Mouse (Mus musculus) heart, adult 2 months (tissue): ENCODE results near the gene Gm45808. TPM values are rescaled to one million over a fixed set of nuclear protein-coding genes. Genes with fewer than 3 reads are reported as not detected.
A peak's percentile ranks its signal among the peaks of the same experiment; 100 is the strongest.

Source experiments
- DNase-seq, 2 experiments: peaks; one replicate each; pipeline ENCODE4 v3.0.0; 2021
- H3K27ac ChIP-seq: fragments of 200-600 bp; 2 replicates; pipeline ENCODE4 v1.8.1; 2022
- H3K27me3 ChIP-seq: fragments of 200-500 bp; 2 replicates; pipeline ENCODE4 v1.6.1; 2012; ENCODE audit warnings: mild to moderate bottlenecking, low read length, inconsistent platforms, mixed read lengths; ENCODE audit not compliant: control insufficient read depth, insufficient read depth
- H3K36me3 ChIP-seq: fragments of 200-500 bp; 2 replicates; pipeline ENCODE4 v1.6.1; 2012; ENCODE audit warnings: low read length, inconsistent platforms; ENCODE audit not compliant: control insufficient read depth, insufficient read depth
- H3K4me1 ChIP-seq: fragments of 200-500 bp; 2 replicates; pipeline ENCODE4 v1.6.1; 2011; ENCODE audit warnings: low read length; ENCODE audit not compliant: control insufficient read depth, insufficient read depth
- H3K4me3 ChIP-seq: fragments of 200-600 bp; 2 replicates; pipeline ENCODE4 v1.8.1; 2022
- H3K79me2 ChIP-seq: fragments of 200-500 bp; replicated peaks from 2 replicates; pipeline ENCODE4 v1.6.1; 2012; ENCODE audit warnings: mild to moderate bottlenecking, inconsistent platforms, low read length, moderate library complexity, mixed read lengths; ENCODE audit not compliant: control insufficient read depth, insufficient read depth
- H3K9ac ChIP-seq: fragments of 200-500 bp; 2 replicates; pipeline ENCODE4 v1.6.1; 2012; ENCODE audit warnings: low read depth, mild to moderate bottlenecking, control low read depth, inconsistent platforms, low read length, mixed read lengths
- CTCF ChIP-seq: fragments of 200-600 bp; IDR thresholded peaks from 2 replicates; pipeline ENCODE4 v1.8.1; 2022; ENCODE audit warnings: antibody characterized with exemption, mild to moderate bottlenecking, moderate library complexity
- EP300 ChIP-seq: fragments of 200-500 bp; IDR thresholded peaks from 2 replicates; pipeline ENCODE4 v1.6.1; 2011; ENCODE audit warnings: low read depth, low read length, control low read depth; ENCODE audit not compliant: insufficient read depth
- POLR2A ChIP-seq: fragments of 200-500 bp; IDR thresholded peaks from 2 replicates; pipeline ENCODE4 v1.6.1; 2011; ENCODE audit warnings: mild to moderate bottlenecking, low read depth, low read length, control low read depth; ENCODE audit not compliant: insufficient read depth
- WGBS: fragments of 180-500 bp; shearing (Covaris S2); methylation state at CpG from one replicate; pipeline ENCODE4 v1.1.7; 2018; 5-methylcytosine and 5-hydroxymethylcytosine counted together
- intact Hi-C: fragments of 180-260 bp; cut with DNase I; formaldehyde crosslinking; loops from one replicate; pipeline ENCODE4 v1.15.1; 2025
- polyA plus RNA-seq: library from polyadenylated mRNA; depleted of rRNA; stranded (reverse); fragments of >200 nt; gene quantifications from 2 replicates; pipeline ENCODE4 v1.2.3, GENCODE M21; 2012
- total RNA-seq, 2 experiments: library from RNA; stranded (reverse); gene quantifications; 2 replicates each; pipeline ENCODE4 v1.2.3; 2021

The Gm45808 gene
- total and polyA plus RNA-seq, 3 experiments = 1.6 to 8.1 (median 4.8) TPM

DNA sequence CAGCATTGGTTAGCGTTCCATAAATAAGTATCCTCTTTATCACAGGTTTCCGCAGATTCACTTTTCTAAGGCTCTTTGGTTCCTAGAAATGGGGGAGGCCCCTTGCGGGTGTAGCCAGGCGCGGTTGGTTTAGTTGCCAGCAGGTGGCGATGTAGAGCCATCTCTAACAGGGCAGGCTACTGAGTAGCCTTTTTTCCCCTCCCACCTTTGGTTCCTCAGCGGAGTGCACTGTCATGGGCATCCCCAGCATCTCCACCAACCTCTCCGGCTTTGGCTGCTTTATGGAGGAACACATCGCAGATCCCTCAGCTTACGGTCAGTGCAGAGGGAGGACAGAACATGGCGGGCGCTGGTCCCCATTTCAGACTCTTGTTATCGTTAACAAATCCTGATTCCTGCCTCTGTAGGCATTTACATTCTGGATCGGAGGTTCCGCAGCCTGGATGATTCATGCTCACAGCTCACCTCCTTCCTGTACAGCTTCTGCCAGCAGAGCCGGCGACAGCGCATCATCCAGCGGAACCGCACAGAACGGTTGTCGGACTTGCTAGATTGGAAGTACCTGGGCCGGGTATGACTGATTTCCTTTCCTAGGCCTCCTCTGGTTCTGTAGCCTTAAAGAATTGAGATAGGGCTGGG is 35.1 kb downstream of the Gm45808 start:
- Histone ChIP-seq H3K79me2 (no peaks in the 10 kb centered on the region), H3K27me3 (no peaks in the 10 kb centered on the region), H3K4me3 (no peak overlapping the region), H3K36me3 (no peaks in the 10 kb centered on the region), H3K27ac (no peak overlapping the region), H3K9ac (no peak overlapping the region), H3K4me1 (no peaks in the 10 kb centered on the region)
- intact Hi-C loops = loop anchor here (2.0 kb wide), 1 partner anchor 109 kb away; no protein-coding TSS in a partner anchor
- peak; percentile 80 to 85 for DNase-seq
- peak; percentile 34; the same call in 1 of the 2 replicates for TF ChIP-seq EP300
- TF ChIP-seq POLR2A = no peak
- peak; percentile 97 for TF ChIP-seq CTCF
- 55% methylated on average over 23 of the region's 23 CpGs for WGBS

DNA sequence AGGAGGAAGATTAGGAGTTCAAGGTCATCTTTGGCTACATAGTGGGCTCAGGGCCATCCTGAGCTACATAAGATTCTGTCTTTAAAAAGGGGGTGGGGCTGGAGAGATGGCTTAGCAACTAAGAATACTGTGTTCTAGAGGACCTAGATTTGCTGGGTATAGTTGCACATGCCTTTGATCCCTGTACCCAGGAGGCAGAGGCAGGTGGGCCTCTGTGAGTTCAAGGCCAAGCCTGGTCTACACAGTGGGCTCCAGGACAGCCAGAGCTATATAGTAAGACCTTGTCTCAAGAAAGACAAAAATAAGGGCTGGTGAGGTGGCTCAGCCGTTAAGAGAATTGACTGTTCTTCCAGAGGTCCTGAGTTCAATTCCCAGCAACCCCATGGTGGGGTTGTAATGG is 36.6 kb downstream of the Gm45808 start:
- Histone ChIP-seq H3K4me3 (no peak overlapping the region), H3K36me3 (no peaks in the 10 kb centered on the region)
- intact Hi-C loops = loop anchor here (2.0 kb wide), 1 partner anchor 111 kb away; no protein-coding TSS in a partner anchor

DNA sequence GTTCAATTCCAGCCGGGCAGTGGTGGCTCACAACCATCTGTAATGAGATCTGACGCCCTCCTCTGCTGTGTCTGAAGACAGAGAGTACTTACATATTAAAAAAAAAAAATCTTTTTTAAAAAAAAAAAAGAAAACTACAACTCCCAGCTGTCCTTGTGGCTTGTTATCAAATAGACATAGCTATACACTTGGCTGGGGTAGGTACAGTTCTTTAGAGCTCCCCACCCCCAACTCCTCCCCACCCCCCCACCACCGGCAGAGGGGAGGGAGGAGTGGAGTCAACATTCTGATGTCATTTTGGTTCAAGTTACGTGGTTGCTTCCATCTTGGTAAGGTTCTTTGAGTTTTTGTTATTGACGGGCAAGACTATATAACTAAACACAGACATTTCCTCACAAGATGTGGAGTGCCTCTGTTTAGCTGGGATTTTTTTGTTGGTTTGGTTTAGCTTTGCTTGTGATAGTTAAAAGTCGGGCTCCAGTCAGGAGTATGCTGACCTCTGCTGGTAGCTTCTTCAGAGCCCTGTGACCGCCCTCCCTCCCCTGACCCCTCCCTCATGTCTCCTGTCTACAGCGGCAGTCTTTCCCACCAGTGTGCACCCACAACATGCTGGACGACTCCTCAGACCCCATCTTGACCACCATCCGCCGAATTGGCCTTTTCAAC is 39.2 kb downstream of the Gm45808 start:
- Histone ChIP-seq H3K79me2 (no peaks in the 10 kb centered on the region), H3K4me3 (no peak overlapping the region), H3K27me3 (no peaks in the 10 kb centered on the region), H3K36me3 (no peaks in the 10 kb centered on the region; the same call in 1 of the 2 replicates), H3K27ac (no peak overlapping the region), H3K9ac (no peak overlapping the region), H3K4me1 (no peaks in the 10 kb centered on the region)
- intact Hi-C loops = no loop called here
- WGBS = 39% methylated on average over 11 of the region's 11 CpGs
- DNase-seq = no peak
- TF ChIP-seq CTCF (peak; percentile 65), POLR2A (no peak), EP300 (0 out of 2 replicates have a peak, but pooled peaks have one; percentile 38)

More for the DNA sequence above, 36.6 kb downstream of the Gm45808 start:
- Histone ChIP-seq H3K79me2 (no peaks in the 10 kb centered on the region), H3K27ac (no peak overlapping the region), H3K27me3 (no peaks in the 10 kb centered on the region), H3K9ac (no peak overlapping the region), H3K4me1 (no peaks in the 10 kb centered on the region)
- TF ChIP-seq EP300 (no peak), CTCF (no peak), POLR2A (no peak)
- no peak for DNase-seq
- WGBS = 81% methylated on average over 1 of the region's 1 CpGs

DNA sequence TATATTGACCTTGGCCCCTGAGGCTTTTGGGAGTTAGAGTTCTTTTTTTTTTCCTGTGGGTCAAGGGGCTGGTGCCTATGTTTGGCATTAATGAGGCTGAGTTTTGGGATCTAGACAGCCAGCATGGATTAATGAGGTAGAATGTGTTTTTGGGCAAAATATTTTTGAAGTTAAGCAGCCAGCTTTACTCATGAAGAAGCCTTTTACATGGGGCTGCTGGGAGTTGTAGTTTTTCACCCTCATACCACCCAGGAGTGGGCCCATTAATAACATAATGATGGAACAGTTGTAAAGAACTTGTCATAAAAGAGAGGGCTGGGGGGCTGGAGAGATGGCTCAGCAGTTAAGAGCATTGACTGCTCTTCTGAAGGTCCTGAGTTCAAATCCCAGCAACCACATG is 40.0 kb downstream of the Gm45808 start:
- no peaks in the 10 kb centered on the region; the same call in 1 of the 2 replicates for H3K36me3 ChIP-seq
- no peak overlapping the region for H3K9ac ChIP-seq
- intact Hi-C loops = no loop called here
- TF ChIP-seq CTCF = no peak
- no peak for TF ChIP-seq POLR2A
- TF ChIP-seq EP300 = no peak
- no peaks in the 10 kb centered on the region for H3K27me3 ChIP-seq
- no peaks in the 10 kb centered on the region for H3K4me1 ChIP-seq
- no peaks in the 10 kb centered on the region for H3K79me2 ChIP-seq
- DNase-seq = no peak
- no peak overlapping the region for H3K27ac ChIP-seq
- no peak overlapping the region for H3K4me3 ChIP-seq

DNA sequence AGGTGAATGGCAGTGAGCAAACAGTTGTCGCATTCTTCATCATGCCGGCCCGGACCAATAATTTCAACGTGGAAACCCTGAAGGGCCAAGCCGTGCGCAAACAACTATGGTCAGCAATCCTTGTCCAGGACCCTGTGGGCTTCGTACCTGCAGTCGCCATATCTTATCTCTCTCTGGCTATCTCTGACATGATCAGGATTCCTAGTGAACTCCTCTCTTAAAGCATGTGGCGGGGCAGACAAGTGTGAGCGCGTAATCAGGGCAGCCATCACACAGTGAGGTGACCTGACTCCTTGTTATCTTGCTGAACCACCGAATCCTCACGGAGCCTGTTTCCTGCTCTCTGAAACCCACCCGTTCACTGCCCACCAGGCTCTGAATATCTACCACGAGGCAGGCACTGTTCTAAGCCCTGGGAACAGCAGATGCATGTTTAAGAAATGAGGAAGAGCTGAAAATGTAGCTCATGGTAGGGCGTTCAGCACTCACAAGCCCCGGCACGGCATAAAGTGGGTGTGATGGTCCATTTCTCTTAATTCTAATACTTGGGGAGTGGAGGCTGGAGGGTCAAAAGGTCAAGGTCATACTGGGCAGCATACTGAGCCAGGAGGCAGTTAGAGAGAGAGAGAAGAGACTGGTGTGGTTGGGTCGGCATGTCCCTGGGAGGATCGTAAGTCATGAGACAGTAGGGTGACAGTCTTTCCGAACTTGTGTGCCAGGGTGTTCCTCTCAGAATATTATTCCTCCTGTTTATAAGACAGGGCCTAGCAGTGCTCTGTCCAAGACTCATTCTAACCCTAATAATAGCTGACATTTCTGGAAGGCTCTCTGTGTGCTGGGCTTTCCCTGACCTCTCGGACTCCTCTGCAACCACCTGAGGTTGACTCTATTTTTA is 42.8 kb downstream of the Gm45808 start:
- no peaks in the 10 kb centered on the region; the same call in 1 of the 2 replicates for H3K36me3 ChIP-seq
- intact Hi-C loops = no loop called here
- H3K4me1 ChIP-seq = no peaks in the 10 kb centered on the region
- no peak for DNase-seq
- H3K79me2 ChIP-seq = no peaks in the 10 kb centered on the region
- no peak overlapping the region for H3K9ac ChIP-seq
- WGBS = 74% methylated on average over 22 of the region's 22 CpGs
- no peaks in the 10 kb centered on the region for H3K27me3 ChIP-seq
- H3K27ac ChIP-seq = peak overlapping the region; percentile 68
- TF ChIP-seq CTCF (no peak), EP300 (peak; percentile 64; the same call in 1 of the 2 replicates), POLR2A (0 out of 2 replicates have a peak, but pooled peaks have one; percentile 11)
- H3K4me3 ChIP-seq = no peak overlapping the region
